Mouse (Mus musculus) hindbrain, embryonic 13.5 days (tissue): ENCODE results near the gene Rgr. TPM values are rescaled to one million over a fixed set of nuclear protein-coding genes. Genes with fewer than 3 reads are reported as not detected.

ENCODE experiments used
- ATAC-seq: fragments of 200-750 bp; cut with Nextera tagmentation; 2 replicates; pipeline ENCODE4 v1.8.0; 2017; ENCODE audit warnings: moderate TSS enrichment; ENCODE audit not compliant: low FRiP score
- H3K27ac ChIP-seq: fragments of 300-500 bp; sonication (generic); 2 replicates; pipeline ENCODE4 v1.5.1; 2015; ENCODE audit warnings: inconsistent platforms, mild to moderate bottlenecking, moderate library complexity
- H3K27me3 ChIP-seq: fragments of 300-500 bp; sonication (generic); 2 replicates; pipeline ENCODE4 v1.6.1; 2015; ENCODE audit warnings: mild to moderate bottlenecking, inconsistent platforms
- H3K36me3 ChIP-seq: fragments of 300-500 bp; sonication (generic); 2 replicates; pipeline ENCODE4 v1.6.1; 2015; ENCODE audit warnings: mild to moderate bottlenecking, inconsistent platforms
- H3K4me1 ChIP-seq: fragments of 300-500 bp; sonication (generic); replicated peaks from 2 replicates; pipeline ENCODE4 v1.6.1; 2015; ENCODE audit warnings: inconsistent platforms
- H3K4me2 ChIP-seq: fragments of 300-500 bp; sonication (generic); 2 replicates; pipeline ENCODE4 v1.6.1; 2015; ENCODE audit warnings: inconsistent platforms, mild to moderate bottlenecking, moderate library complexity
- H3K4me3 ChIP-seq: fragments of 300-500 bp; sonication (generic); 2 replicates; pipeline ENCODE4 v1.5.1; 2015; ENCODE audit warnings: mild to moderate bottlenecking, inconsistent platforms
- H3K9ac ChIP-seq: fragments of 300-500 bp; sonication (generic); 2 replicates; pipeline ENCODE4 v1.6.1; 2015; ENCODE audit warnings: mild to moderate bottlenecking, inconsistent platforms
- H3K9me3 ChIP-seq: fragments of 300-500 bp; sonication (generic); 2 replicates; pipeline ENCODE4 v1.6.1; 2016; ENCODE audit warnings: inconsistent platforms
- WGBS: fragments of 180-500 bp; shearing (Covaris S2); methylation state at CpG from one replicate; pipeline ENCODE4 v1.1.7; 2015; 5-methylcytosine and 5-hydroxymethylcytosine counted together
- polyA plus RNA-seq: library from polyadenylated mRNA; unstranded; fragments of >200 nt; fragmentation: Nextera tagmentation; extraction: Ambion mirVana; gene quantifications from 2 replicates; pipeline ENCODE4 v1.2.1, GENCODE M21; 2015

Gene Rgr
- polyA plus RNA-seq, 1 experiment from 2014 or later, result not detected

DNA sequence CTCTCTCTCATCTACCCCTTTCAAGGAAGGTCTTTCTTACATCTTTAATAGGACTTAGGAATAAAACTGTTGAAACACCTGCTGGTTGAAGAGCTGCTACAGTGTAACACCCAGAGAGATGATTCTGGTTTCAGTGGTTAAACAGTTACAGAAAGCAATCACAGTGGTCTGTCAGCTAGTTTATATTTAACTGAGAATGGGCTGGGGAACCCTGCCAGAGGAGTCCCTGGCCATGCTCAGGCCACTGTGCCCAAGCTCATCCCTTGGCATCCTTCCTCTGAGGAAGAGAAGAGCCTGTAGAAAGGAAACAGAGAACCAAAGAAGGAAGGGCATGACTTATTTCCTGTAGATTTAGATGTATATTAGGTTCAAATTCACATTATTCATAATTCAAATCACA is 59.0 kb downstream of the Rgr start:
- H3K9me3 ChIP-seq, result no peaks in the 10 kb centered on the region

DNA sequence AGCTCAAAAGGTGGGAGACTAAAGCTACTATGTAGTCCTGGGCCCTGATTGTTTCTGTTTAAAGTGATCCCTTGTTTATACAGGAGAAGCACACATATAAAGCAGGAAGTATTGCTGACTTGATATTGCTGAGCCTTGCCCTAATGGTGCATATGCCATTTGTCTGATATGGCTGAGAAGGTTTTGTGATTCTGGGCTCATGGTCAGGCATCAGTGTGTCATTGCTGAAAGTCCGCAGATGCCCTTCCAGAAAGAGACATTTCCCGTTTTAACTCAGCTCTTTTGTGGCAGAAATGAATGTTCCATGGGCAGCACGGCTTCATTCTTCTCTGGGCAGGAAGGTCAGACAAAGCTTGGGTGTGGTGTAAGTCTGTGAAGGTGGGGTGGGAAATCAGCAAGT is 63.1 kb downstream of the Rgr start:
- no peak overlapping the region for H3K4me2 ChIP-seq
- H3K27me3 ChIP-seq, result no peaks in the 10 kb centered on the region
- no peak overlapping the region for H3K27ac ChIP-seq
- no peak overlapping the region for H3K4me3 ChIP-seq
- H3K9ac ChIP-seq, result no peak overlapping the region
- no peaks in the 10 kb centered on the region for H3K4me1 ChIP-seq
- no peaks in the 10 kb centered on the region for H3K9me3 ChIP-seq
- no peak for ATAC-seq
- WGBS, result 89% methylated on average over 3 of the region's 3 CpGs
- no peaks in the 10 kb centered on the region for H3K36me3 ChIP-seq

More for the DNA sequence above, 59.0 kb downstream of the Rgr start:
- no peak overlapping the region for H3K4me2 ChIP-seq
- no peak overlapping the region for H3K27ac ChIP-seq
- H3K27me3 ChIP-seq, result no peaks in the 10 kb centered on the region
- no peak for ATAC-seq
- no peak overlapping the region for H3K4me3 ChIP-seq
- no peaks in the 10 kb centered on the region for H3K36me3 ChIP-seq
- no peaks in the 10 kb centered on the region for H3K4me1 ChIP-seq
- no peak overlapping the region for H3K9ac ChIP-seq

Other genes with a start within 250 kb of the Rgr start
- 84.1 and 85.5 TPM in 2 replicates for gene Ccser2, start 80.2 kb downstream of the Rgr start, polyA plus RNA-seq
- gene Lrit1, start 5.9 kb upstream of the Rgr start, polyA plus RNA-seq, result not detected in 2 replicates
- not detected in 2 replicates for gene Lrit2, start 19.0 kb upstream of the Rgr start, polyA plus RNA-seq
- gene Cdhr1, start 49.4 kb upstream of the Rgr start, polyA plus RNA-seq, result 2.0 and 3.1 TPM in 2 replicates
- 0.47 TPM in 1 of 2 replicates, not detected in the other for gene 2610528A11Rik, start 65.1 kb upstream of the Rgr start, polyA plus RNA-seq
- 196 and 199 TPM in 2 replicates for gene Ghitm, start 86.3 kb upstream of the Rgr start, polyA plus RNA-seq